Comparison of ENCODE assay signal across 12 mouse cellular contexts in the genomic region with DNA sequence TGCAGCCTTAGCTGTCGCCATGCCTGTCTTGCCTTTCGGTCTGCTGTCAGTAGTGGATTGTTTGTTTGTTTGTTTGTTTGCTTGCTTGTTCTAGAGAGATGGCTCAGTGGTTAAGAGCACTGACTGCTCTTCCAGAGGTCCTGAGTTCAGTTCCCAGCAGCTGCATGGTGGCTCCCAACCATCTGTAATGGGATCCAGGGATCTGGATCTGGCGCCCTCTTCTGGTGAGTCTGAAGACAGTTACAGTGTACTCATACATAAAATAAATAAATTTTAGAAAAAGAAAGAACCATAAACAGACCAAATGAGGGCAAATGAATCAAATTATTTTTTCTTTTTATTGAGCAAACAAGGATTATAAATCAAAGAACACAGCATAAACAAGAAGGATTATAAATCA. TPM values are rescaled to one million over a fixed set of nuclear protein-coding genes. Genes with fewer than 3 reads are reported as not detected.
A peak's percentile ranks its signal among the peaks of the same experiment; 100 is the strongest.
DNase-seq lines count a peak whose midpoint lies in the region; ATAC-seq and TF ChIP-seq lines count a peak whose summit lies in the region.
"Had no signal": no experiment of that assay in that cellular context is flagged by ENCODE, and none has a peak within 500 bp of the region (broad histone marks: within the 10 kb centered on the region; RNA-seq: fewer than 3 reads in every experiment).

No protein-coding gene starts in this region.

- no peaks in the 10 kb centered on the region for H3K9me3 ChIP-seq in intestine, postnatal 0 days (ENCODE audit: control insufficient read depth)
- H3K9me3 ChIP-seq in intestine, embryonic 16.5 days (ENCODE audit: control insufficient read depth, low read length): no peaks in the 10 kb centered on the region
- no peaks in the 10 kb centered on the region for H3K9me3 ChIP-seq in ES-Bruce4 (replicated peaks; ENCODE audit: control insufficient read depth, insufficient read depth, low read length, poor library complexity, severe bottlenecking)
- 0 out of 2 replicates have a peak, but pooled peaks cover 3% of the 10 kb centered on the region for H3K9me3 ChIP-seq in hindbrain, embryonic 10.5 days

- no peaks in the 10 kb centered on the region for H3K4me1 ChIP-seq in intestine, postnatal 0 days (replicated peaks; ENCODE audit: control insufficient read depth, insufficient read depth, low read length)
- H3K4me1 ChIP-seq in intestine, embryonic 16.5 days (ENCODE audit: control insufficient read depth, insufficient read depth, low read length): no peaks in the 10 kb centered on the region
- H3K4me1 ChIP-seq in ES-Bruce4 (ENCODE audit: control insufficient read depth, insufficient read depth, low read length): no peaks in the 10 kb centered on the region
- H3K4me1 ChIP-seq in hindbrain, embryonic 10.5 days (replicated peaks): no peaks in the 10 kb centered on the region
- H3K4me1 ChIP-seq: limb, embryonic 12.5 days had no signal

- ATAC-seq in intestine, postnatal 0 days: no peak
- ATAC-seq in intestine, embryonic 16.5 days: no peak
- ATAC-seq in frontal cortex, adult (ENCODE audit: low TSS enrichment): no peak

- no peaks in the 10 kb centered on the region for H3K27me3 ChIP-seq in intestine, postnatal 0 days (replicated peaks; ENCODE audit: control insufficient read depth, insufficient read depth, low read length)
- H3K27me3 ChIP-seq in intestine, embryonic 16.5 days (replicated peaks; ENCODE audit: control insufficient read depth, insufficient read depth, low read length): no peaks in the 10 kb centered on the region
- no peaks in the 10 kb centered on the region for H3K27me3 ChIP-seq in ES-Bruce4 (ENCODE audit: control insufficient read depth, insufficient read depth, low read length, poor library complexity, severe bottlenecking)
- no peaks in the 10 kb centered on the region for H3K27me3 ChIP-seq in hindbrain, embryonic 10.5 days (ENCODE audit: insufficient read depth, poor library complexity, severe bottlenecking)
- H3K27me3 ChIP-seq: limb, embryonic 12.5 days had no signal

- peaks cover 56% of the 10 kb centered on the region for H3K36me3 ChIP-seq in intestine, postnatal 0 days (ENCODE audit: control insufficient read depth, insufficient read depth)
- H3K36me3 ChIP-seq in intestine, embryonic 16.5 days (ENCODE audit: control insufficient read depth, insufficient read depth, low read length): 0 out of 2 replicates have a peak, but pooled peaks cover 5% of the 10 kb centered on the region
- peaks cover 4% of the 10 kb centered on the region; the same call in 1 of the 2 replicates for H3K36me3 ChIP-seq in ES-Bruce4 (ENCODE audit: control insufficient read depth, insufficient read depth, low read length, poor library complexity, severe bottlenecking)
- 0 out of 2 replicates have a peak, but pooled peaks cover 3% of the 10 kb centered on the region for H3K36me3 ChIP-seq in hindbrain, embryonic 10.5 days
- H3K36me3 ChIP-seq: limb, embryonic 12.5 days had no signal

- no peak for TF ChIP-seq POLR2A in ES-Bruce4 (IDR thresholded peaks at IDR 0.05; ENCODE audit: insufficient read depth, low read length)

- DNase-seq in 3T3-L1 (ENCODE audit: low read depth, low spot score): peak; percentile 23
- DNase-seq in naive thymus-derived CD4-positive, alpha-beta T cell, adult 2 months (ENCODE audit: low read depth): peak; percentile 47
- no peak for DNase-seq in hindbrain, embryonic 10.5 days (ENCODE audit: low spot score)
- DNase-seq: adrenal gland, adult 8-10 months; kidney, adult 11 months; right cerebral cortex, postnatal 25 days had no signal

- no peak overlapping the region for H3K9ac ChIP-seq in intestine, postnatal 0 days (ENCODE audit: low read depth, low read length)
- H3K9ac ChIP-seq in intestine, embryonic 16.5 days (ENCODE audit: low read depth, low read length): no peak overlapping the region
- no peak overlapping the region for H3K9ac ChIP-seq in ES-Bruce4 (ENCODE audit: low read depth, poor library complexity, severe bottlenecking)
- H3K9ac ChIP-seq: limb, embryonic 12.5 days had no signal

- TF ChIP-seq CTCF in intestine, postnatal 0 days (IDR thresholded peaks at IDR 0.05; ENCODE audit: low read depth): peak; percentile 38; the same call in 1 of the 2 replicates
- peak; percentile 52 for TF ChIP-seq CTCF in ES-Bruce4 (IDR thresholded peaks at IDR 0.05; ENCODE audit: low read depth, low read length)

- WGBS in intestine, postnatal 0 days: 83% methylated on average over 3 of the region's 3 CpGs
- 76% methylated on average over 3 of the region's 3 CpGs for WGBS in intestine, embryonic 16.5 days
- WGBS in hindbrain, embryonic 10.5 days: 72% methylated on average over 3 of the region's 3 CpGs

- H3K27ac ChIP-seq in intestine, postnatal 0 days (ENCODE audit: low read depth, low read length): no peak overlapping the region
- no peak overlapping the region for H3K27ac ChIP-seq in intestine, embryonic 16.5 days (ENCODE audit: low read length)
- no peak overlapping the region for H3K27ac ChIP-seq in ES-Bruce4 (ENCODE audit: insufficient read depth, low read length)
- no peak overlapping the region for H3K27ac ChIP-seq in hindbrain, embryonic 10.5 days
- H3K27ac ChIP-seq: limb, embryonic 12.5 days; macrophage had no signal

- H3K4me3 ChIP-seq in intestine, postnatal 0 days (ENCODE audit: low read depth, low read length): no peak overlapping the region
- no peak overlapping the region for H3K4me3 ChIP-seq in intestine, embryonic 16.5 days (ENCODE audit: low read length)
- H3K4me3 ChIP-seq in ES-Bruce4 (ENCODE audit: low read depth, low read length): no peak overlapping the region
- no peak overlapping the region for H3K4me3 ChIP-seq in hindbrain, embryonic 10.5 days
- H3K4me3 ChIP-seq: limb, embryonic 12.5 days had no signal

- TF ChIP-seq EP300 in ES-Bruce4 (IDR thresholded peaks at IDR 0.05; ENCODE audit: insufficient read depth, low read depth, low read length): no peak

- no peak overlapping the region for H3K4me2 ChIP-seq in intestine, postnatal 0 days (replicated peaks; ENCODE audit: low read depth)
- no peak overlapping the region for H3K4me2 ChIP-seq in intestine, embryonic 16.5 days (ENCODE audit: low read depth, low read length)
- H3K4me2 ChIP-seq: limb, embryonic 12.5 days had no signal

RNA-seq across cellular contexts. Expression of gene Zc3hav1l, which starts 5.9 kb away (rescaled TPM):
- 1.6 TPM in 2 replicates for polyA plus RNA-seq in intestine, postnatal 0 days (2015; fragmentation: Nextera tagmentation; extraction: Ambion mirVana)
- 4.8 and 5.4 TPM in 2 replicates for polyA plus RNA-seq in intestine, embryonic 16.5 days (2015; fragmentation: Nextera tagmentation; extraction: Ambion mirVana)
- polyA plus RNA-seq in ES-Bruce4 (2011; ENCODE audit: insufficient read depth, insufficient read length, low read depth, missing spikeins): 22.8 and 23.2 TPM in 2 replicates
- polyA plus RNA-seq in hindbrain, embryonic 10.5 days (2016; fragmentation: Nextera tagmentation; extraction: Ambion mirVana): 13.0 and 15.2 TPM in 2 replicates

RNA-seq across cellular contexts. Expression of gene Zc3hav1, which starts 49.4 kb away (rescaled TPM):
- 22.7 and 22.8 TPM in 2 replicates for polyA plus RNA-seq in intestine, postnatal 0 days (2015; fragmentation: Nextera tagmentation; extraction: Ambion mirVana)
- 15.5 and 16.5 TPM in 2 replicates for polyA plus RNA-seq in intestine, embryonic 16.5 days (2015; fragmentation: Nextera tagmentation; extraction: Ambion mirVana)
- 37.6 and 39.1 TPM in 2 replicates for polyA plus RNA-seq in ES-Bruce4 (2011; ENCODE audit: insufficient read depth, insufficient read length, low read depth, missing spikeins)
- 2.2 and 2.4 TPM in 2 replicates for polyA plus RNA-seq in hindbrain, embryonic 10.5 days (2016; fragmentation: Nextera tagmentation; extraction: Ambion mirVana)

RNA-seq across cellular contexts. Expression of gene D630045J12Rik, which starts 51.2 kb away (rescaled TPM):
- 0.52 and 0.58 TPM in 2 replicates for polyA plus RNA-seq in intestine, postnatal 0 days (2015; fragmentation: Nextera tagmentation; extraction: Ambion mirVana)
- polyA plus RNA-seq in intestine, embryonic 16.5 days (2015; fragmentation: Nextera tagmentation; extraction: Ambion mirVana): 1.5 and 1.6 TPM in 2 replicates
- 8.3 and 10.8 TPM in 2 replicates for polyA plus RNA-seq in ES-Bruce4 (2011; ENCODE audit: insufficient read depth, insufficient read length, low read depth, missing spikeins)
- 6.9 and 8.4 TPM in 2 replicates for polyA plus RNA-seq in hindbrain, embryonic 10.5 days (2016; fragmentation: Nextera tagmentation; extraction: Ambion mirVana)
